Comparison of ENCODE assay signal across 11 mouse cellular contexts in the genomic region with DNA sequence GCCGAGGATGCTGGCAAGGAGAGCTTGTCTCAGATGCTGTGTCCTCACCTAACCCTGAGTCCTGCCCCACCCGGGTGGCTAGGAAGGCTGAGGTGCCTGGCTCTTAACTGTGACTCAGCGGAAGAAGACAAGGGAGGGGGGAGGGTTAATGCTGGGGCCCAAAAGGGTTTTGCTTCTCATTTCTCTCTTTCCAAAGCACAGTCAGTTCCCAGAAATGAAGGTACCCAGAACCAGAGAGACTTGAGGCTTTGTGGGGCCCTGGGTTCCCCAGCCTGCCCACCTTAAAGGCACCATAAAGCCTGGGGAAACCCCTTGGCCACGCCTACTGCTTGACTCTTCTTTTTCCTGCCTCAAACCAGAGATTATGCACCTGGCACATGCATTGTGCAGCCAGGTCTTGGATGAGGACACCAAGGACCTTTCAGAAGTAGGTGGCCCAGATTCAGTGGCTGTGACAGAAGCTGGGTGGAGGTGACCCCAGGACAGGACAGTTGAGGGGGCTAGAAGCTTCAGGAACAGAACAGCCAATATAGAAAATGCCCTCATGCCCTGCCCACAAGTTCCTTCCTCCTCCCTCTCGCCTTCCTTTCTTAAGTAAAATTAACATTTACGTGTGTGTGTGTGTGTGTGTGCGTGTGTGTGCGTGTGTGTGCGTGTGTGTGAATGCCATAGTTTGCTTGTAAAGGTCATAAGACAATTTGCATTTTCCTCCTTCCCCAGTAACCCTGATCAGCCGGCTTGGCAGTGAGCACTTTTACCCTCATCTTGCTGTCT. TPM values are rescaled to one million over a fixed set of nuclear protein-coding genes. Genes with fewer than 3 reads are reported as not detected.
DNase-seq lines count a peak whose midpoint lies in the region; ATAC-seq and TF ChIP-seq lines count a peak whose summit lies in the region.
"Had no signal": no experiment of that assay in that cellular context is flagged by ENCODE, and none has a peak within 500 bp of the region (broad histone marks: within the 10 kb centered on the region; RNA-seq: fewer than 3 reads in every experiment).

No protein-coding gene starts in this region.

- no peaks in the 10 kb centered on the region for H3K36me3 ChIP-seq in heart, postnatal 0 days (replicated peaks; ENCODE audit: control insufficient read depth, insufficient read depth, low read length)
- no peaks in the 10 kb centered on the region for H3K36me3 ChIP-seq in liver, postnatal 0 days (replicated peaks; ENCODE audit: insufficient read depth, low read length)
- no peaks in the 10 kb centered on the region for H3K36me3 ChIP-seq in stomach, postnatal 0 days (ENCODE audit: control insufficient read depth, insufficient read depth, low read length)

- no peak for DNase-seq in heart, postnatal 0 days (ENCODE audit: low spot score)
- DNase-seq in heart, adult 18-20 months, result no peak
- peak; percentile 79 for DNase-seq in c-Kit-positive CD71-negative TER-119-negative erythroid progenitor cells, embryonic 14.5 days (ENCODE audit: low read depth)
- DNase-seq in liver, postnatal 0 days, result peak; percentile 67
- peak; percentile 66 for DNase-seq in stomach, postnatal 0 days (ENCODE audit: low spot score)
- no peak for DNase-seq in layer of hippocampus, postnatal 14 days (ENCODE audit: low spot score in 2 of 2)
- no peak for DNase-seq in kidney, adult 8-10 months
- no peak for DNase-seq in kidney, postnatal 14 days
- DNase-seq: cerebellum, adult 8-10 months; kidney, adult 18-20 months had no signal

- no peak for ATAC-seq in heart, postnatal 0 days (ENCODE audit: insufficient read depth, low read depth)
- peak; percentile 88 for ATAC-seq in liver, postnatal 0 days
- peak; percentile 84 for ATAC-seq in stomach, postnatal 0 days (ENCODE audit: low FRiP score, low TSS enrichment)
- ATAC-seq: forebrain, embryonic 14.5 days had no signal

- H3K27ac ChIP-seq in heart, postnatal 0 days (ENCODE audit: low read depth), result 0 out of 2 replicates have a peak overlapping the region, but pooled peaks have one; percentile 17
- H3K27ac ChIP-seq in liver, postnatal 0 days (ENCODE audit: low read depth), result peak overlapping the region; percentile 83
- peak overlapping the region; percentile 73 for H3K27ac ChIP-seq in stomach, postnatal 0 days (replicated peaks)

- H3K9me3 ChIP-seq in heart, postnatal 0 days (replicated peaks; ENCODE audit: control insufficient read depth, low read length), result no peaks in the 10 kb centered on the region
- no peaks in the 10 kb centered on the region for H3K9me3 ChIP-seq in liver, postnatal 0 days (ENCODE audit: low read length)
- H3K9me3 ChIP-seq in stomach, postnatal 0 days (ENCODE audit: control insufficient read depth, low read length), result no peaks in the 10 kb centered on the region

- no peaks in the 10 kb centered on the region for H3K27me3 ChIP-seq in heart, postnatal 0 days (ENCODE audit: control insufficient read depth, insufficient read depth, low read length)
- H3K27me3 ChIP-seq in liver, postnatal 0 days (ENCODE audit: insufficient read depth, low read length), result no peaks in the 10 kb centered on the region
- H3K27me3 ChIP-seq in stomach, postnatal 0 days (ENCODE audit: control insufficient read depth, insufficient read depth, low read length), result no peaks in the 10 kb centered on the region

- 57% methylated on average over 10 of the region's 10 CpGs for WGBS in heart, postnatal 0 days
- WGBS in liver, postnatal 0 days (ENCODE audit: insufficient replicate concordance), result 22% methylated on average over 10 of the region's 10 CpGs
- 36% methylated on average over 10 of the region's 10 CpGs for WGBS in stomach, postnatal 0 days

- peaks cover 29% of the 10 kb centered on the region for H3K4me1 ChIP-seq in heart, postnatal 0 days (ENCODE audit: control insufficient read depth, insufficient read depth)
- peaks cover 26% of the 10 kb centered on the region for H3K4me1 ChIP-seq in liver, postnatal 0 days (ENCODE audit: insufficient read depth)
- peaks cover 3% of the 10 kb centered on the region for H3K4me1 ChIP-seq in stomach, postnatal 0 days (replicated peaks; ENCODE audit: control insufficient read depth, insufficient read depth)

- TF ChIP-seq EP300 in heart, postnatal 0 days (IDR thresholded peaks at IDR 0.05; ENCODE audit: low read depth), result no peak
- peak; percentile 54; the same call in 1 of the 2 replicates for TF ChIP-seq EP300 in liver, postnatal 0 days (IDR thresholded peaks at IDR 0.05; ENCODE audit: low read depth)
- TF ChIP-seq EP300 in stomach, postnatal 0 days (optimal IDR thresholded peaks at IDR 0.05), result no peak

- no peak overlapping the region for H3K4me2 ChIP-seq in heart, postnatal 0 days (ENCODE audit: low read depth, low read length)
- H3K4me2 ChIP-seq in liver, postnatal 0 days (ENCODE audit: low read depth, low read length), result peak overlapping the region; percentile 53
- H3K4me2 ChIP-seq in stomach, postnatal 0 days (replicated peaks; ENCODE audit: low read depth), result 0 out of 2 replicates have a peak overlapping the region, but pooled peaks have one; percentile 5

- no peak overlapping the region for H3K9ac ChIP-seq in heart, postnatal 0 days (replicated peaks; ENCODE audit: low read depth, low read length)
- peak overlapping the region; percentile 53 for H3K9ac ChIP-seq in liver, postnatal 0 days (replicated peaks)
- no peak overlapping the region for H3K9ac ChIP-seq in stomach, postnatal 0 days (ENCODE audit: low read length)

- no peak overlapping the region for H3K4me3 ChIP-seq in heart, postnatal 0 days (ENCODE audit: low read depth, low read length)
- no peak overlapping the region for H3K4me3 ChIP-seq in liver, postnatal 0 days (ENCODE audit: low read depth, low read length)
- H3K4me3 ChIP-seq in stomach, postnatal 0 days (ENCODE audit: low read depth, low read length), result no peak overlapping the region

- no peak for TF ChIP-seq CTCF in heart, postnatal 0 days (IDR thresholded peaks at IDR 0.05; ENCODE audit: low read depth)
- TF ChIP-seq CTCF in liver, postnatal 0 days (IDR thresholded peaks at IDR 0.05; ENCODE audit: low read depth), result no peak
- TF ChIP-seq CTCF in stomach, postnatal 0 days (IDR thresholded peaks at IDR 0.05; ENCODE audit: low read depth), result no peak

RNA-seq across cellular contexts. Expression of a gene that starts 17.2 kb away (rescaled TPM):
- 44.8 and 62.6 TPM in 2 replicates for total RNA-seq in heart, postnatal 0 days (2014; rRNA removed; ENCODE audit: low replicate concordance)
- 136 and 149 TPM in 2 replicates for polyA plus RNA-seq in heart, postnatal 0 days (2015; fragmentation: Nextera tagmentation; extraction: Ambion mirVana)
- 100 to 1,000 TPM; 120 to 131 TPM for total RNA-seq in heart, adult 18-20 months (2021)
- 17.1 and 21.9 TPM in 2 replicates for polyA plus RNA-seq in liver, postnatal 0 days (2015; fragmentation: Nextera tagmentation; extraction: Ambion mirVana)
- polyA plus RNA-seq in stomach, postnatal 0 days (2015; fragmentation: Nextera tagmentation; extraction: Ambion mirVana), result 30.8 and 32.2 TPM in 2 replicates
- total RNA-seq in layer of hippocampus, postnatal 14 days (2021), result 1 to 10 TPM; 3.3 to 3.4 TPM

RNA-seq across cellular contexts. Expression of a gene that starts 23.3 kb away (rescaled TPM):
- total RNA-seq in heart, postnatal 0 days (2014; rRNA removed; ENCODE audit: low replicate concordance), result 14.8 and 24.0 TPM in 2 replicates
- polyA plus RNA-seq in heart, postnatal 0 days (2015; fragmentation: Nextera tagmentation; extraction: Ambion mirVana), result 13.0 and 15.1 TPM in 2 replicates
- total RNA-seq in heart, adult 18-20 months (2021), result 10 to 100 TPM; 29.4 to 30.3 TPM
- polyA plus RNA-seq in liver, postnatal 0 days (2015; fragmentation: Nextera tagmentation; extraction: Ambion mirVana), result 7.8 and 8.3 TPM in 2 replicates
- polyA plus RNA-seq in stomach, postnatal 0 days (2015; fragmentation: Nextera tagmentation; extraction: Ambion mirVana), result 32.0 and 37.4 TPM in 2 replicates
- 1 to 10 TPM; 2.0 to 3.1 TPM for total RNA-seq in layer of hippocampus, postnatal 14 days (2021)

RNA-seq across cellular contexts. Expression of a gene that starts 25.2 kb away (rescaled TPM):
- 4.8 and 28.7 TPM in 2 replicates for total RNA-seq in heart, postnatal 0 days (2014; rRNA removed; ENCODE audit: low replicate concordance)
- 12.3 and 15.3 TPM in 2 replicates for polyA plus RNA-seq in heart, postnatal 0 days (2015; fragmentation: Nextera tagmentation; extraction: Ambion mirVana)
- total RNA-seq in heart, adult 18-20 months (2021), result 10 to 100 TPM; 20.4 to 22.7 TPM
- polyA plus RNA-seq in liver, postnatal 0 days (2015; fragmentation: Nextera tagmentation; extraction: Ambion mirVana), result 2.5 and 3.2 TPM in 2 replicates
- 5.3 and 6.7 TPM in 2 replicates for polyA plus RNA-seq in stomach, postnatal 0 days (2015; fragmentation: Nextera tagmentation; extraction: Ambion mirVana)
- total RNA-seq in layer of hippocampus, postnatal 14 days (2021), result 10 to 100 TPM; 16.1 to 18.5 TPM

RNA-seq across cellular contexts. Expression of a gene that starts 27.4 kb away (rescaled TPM):
- 1.1 and 11.0 TPM in 2 replicates for total RNA-seq in heart, postnatal 0 days (2014; rRNA removed; ENCODE audit: low replicate concordance)
- 3.1 and 3.3 TPM in 2 replicates for polyA plus RNA-seq in heart, postnatal 0 days (2015; fragmentation: Nextera tagmentation; extraction: Ambion mirVana)
- total RNA-seq in heart, adult 18-20 months (2021), result 1 to 10 TPM; 3.5 to 5.3 TPM
- polyA plus RNA-seq in liver, postnatal 0 days (2015; fragmentation: Nextera tagmentation; extraction: Ambion mirVana), result 0.14 and 0.22 TPM in 2 replicates
- 0.63 and 0.73 TPM in 2 replicates for polyA plus RNA-seq in stomach, postnatal 0 days (2015; fragmentation: Nextera tagmentation; extraction: Ambion mirVana)
- total RNA-seq in layer of hippocampus, postnatal 14 days (2021), result 1 to 10 TPM; 2.6 to 2.9 TPM

Comparison
In these comparisons a context has a peak if more than half of its experiments do, and no peak if none do; other contexts are left out.
1. DNase-seq: peak in c-Kit-positive CD71-negative TER-119-negative erythroid progenitor cells, embryonic 14.5 days (single experiment), liver, postnatal 0 days (single experiment) and stomach, postnatal 0 days (single experiment); none in heart, postnatal 0 days (single experiment), heart, adult 18-20 months (0 of 2), layer of hippocampus, postnatal 14 days (0 of 2), kidney, adult 8-10 months (0 of 2) and kidney, postnatal 14 days (single experiment).
2. H3K27ac ChIP-seq: peak in every context shown above with its lines; median percentile 83 in liver, postnatal 0 days; 73 in stomach, postnatal 0 days; 17 in heart, postnatal 0 days.
3. RNA of a gene that starts 17.2 kb away (total RNA-seq): 120 to 131 TPM in heart, adult 18-20 months and 44.8 to 62.6 TPM in heart, postnatal 0 days; 3.3 to 3.4 TPM in layer of hippocampus, postnatal 14 days; every median in the first group is over 10 times any median in the second.